Mouse (Mus musculus) left cerebral cortex, adult 9 months (tissue): ENCODE results near the gene Tmem213.

Source experiments
- DNase-seq, 2 experiments: peaks; one replicate each; pipeline ENCODE4 v3.0.0; 2022; ENCODE audit warnings: low spot score in 2 of 2

Tmem213 gene

DNA sequence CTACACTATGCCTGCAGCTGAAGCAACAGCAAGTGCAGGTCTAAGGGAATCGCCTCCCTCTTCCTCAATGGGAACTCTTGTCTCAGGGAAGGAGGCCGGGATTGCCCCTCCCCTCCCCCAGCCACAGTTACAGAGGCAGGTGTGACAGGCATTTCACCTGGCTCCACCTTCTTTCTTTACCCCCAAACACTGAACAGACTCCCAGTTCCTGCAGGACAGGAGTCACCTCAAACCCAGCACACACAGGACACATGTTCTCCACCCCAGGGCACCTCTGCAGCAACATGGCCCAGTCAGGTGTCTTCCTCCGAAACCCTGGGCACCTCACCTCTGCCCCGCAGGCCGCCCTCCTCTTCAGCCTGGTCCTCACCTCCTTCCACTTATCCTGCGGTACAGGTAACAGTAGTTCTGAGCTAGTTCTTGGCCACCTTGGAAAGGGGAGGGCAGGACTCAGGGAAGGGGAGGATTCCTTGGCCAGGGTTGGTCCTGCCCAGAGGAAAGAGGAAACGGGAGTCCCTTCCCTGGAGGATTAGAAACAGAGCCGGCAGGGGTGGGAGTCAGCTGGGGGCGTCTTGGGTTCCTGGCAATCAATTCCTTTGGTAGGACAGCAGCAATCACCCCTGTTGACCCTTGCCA lies at the start of gene Tmem213:
Gene Tmem213 (plus strand): TSS at position 96 of the 636 bp plus-strand sequence.
- DNase-seq = no peak

DNA sequence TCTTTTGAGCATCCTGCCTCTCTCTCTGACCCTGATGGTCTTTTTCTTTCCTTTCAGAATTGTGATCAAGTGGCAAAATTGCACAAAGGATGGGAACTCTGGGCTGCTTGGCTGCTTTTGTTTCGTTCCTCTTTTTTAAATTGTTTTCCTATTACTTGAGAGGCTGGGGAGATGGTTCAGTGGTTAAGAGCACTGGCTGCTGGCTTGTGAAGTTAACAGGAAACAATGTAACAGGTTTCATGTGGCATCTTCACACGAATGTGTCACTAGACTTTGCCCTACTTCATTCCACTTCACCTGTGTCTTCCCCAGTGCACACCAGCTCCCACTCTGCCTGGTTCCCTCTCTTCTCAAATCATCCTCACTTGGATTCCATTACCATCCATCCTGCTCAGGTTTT lies 44.4 kb upstream of the Tmem213 start:
- DNase-seq = no peak

DNA sequence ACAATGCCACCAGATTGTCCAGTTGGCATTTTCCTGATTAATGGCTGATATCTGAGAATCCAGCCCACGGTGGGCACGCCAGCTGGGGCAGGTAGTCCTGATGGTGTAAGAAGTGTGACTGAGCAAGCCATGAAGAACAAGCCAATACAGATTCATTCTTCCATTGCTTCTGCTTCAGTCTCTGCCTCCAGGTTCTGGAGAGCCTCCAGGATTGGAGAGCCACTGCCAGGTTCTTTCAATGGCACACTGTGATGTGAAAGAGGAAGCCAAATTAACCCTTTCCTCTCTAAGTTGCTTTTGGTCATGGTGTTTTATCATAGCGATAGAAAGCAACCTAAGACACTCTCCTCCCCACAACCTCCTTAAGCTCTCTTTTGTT lies 43.9 kb upstream of the Tmem213 start:
- peak; percentile 22 to 78 for DNase-seq

DNA sequence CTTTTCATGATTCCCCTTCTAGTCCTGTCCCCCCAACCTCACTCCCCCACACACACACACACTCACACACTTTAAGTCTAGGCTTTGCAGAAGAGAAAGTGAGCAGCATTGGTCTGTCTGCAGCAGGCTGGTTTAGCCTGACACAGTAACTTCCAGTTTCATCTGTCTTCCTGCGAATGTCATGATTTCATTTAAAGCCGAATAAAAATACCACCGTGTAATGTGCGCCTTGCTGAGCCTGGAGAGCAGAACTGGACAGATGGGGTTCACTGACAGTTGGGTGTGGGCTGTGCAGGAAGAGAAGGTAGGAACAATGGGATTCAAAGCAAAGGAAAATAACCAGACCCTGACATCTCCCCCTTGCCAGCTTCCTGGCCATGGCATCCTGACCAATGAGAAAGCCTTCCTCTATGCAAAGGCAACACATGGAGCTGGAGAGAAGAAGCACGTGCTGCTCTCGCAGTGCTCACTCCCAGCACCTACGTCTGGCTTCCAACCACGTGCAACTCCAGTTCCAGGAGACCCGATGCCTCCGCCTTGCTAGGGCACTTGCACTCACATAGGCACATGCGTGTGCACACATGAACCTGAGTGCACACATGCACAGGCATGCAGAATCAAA lies 43.4 kb upstream of the Tmem213 start:
- peak; percentile 23 to 62 for DNase-seq

DNA sequence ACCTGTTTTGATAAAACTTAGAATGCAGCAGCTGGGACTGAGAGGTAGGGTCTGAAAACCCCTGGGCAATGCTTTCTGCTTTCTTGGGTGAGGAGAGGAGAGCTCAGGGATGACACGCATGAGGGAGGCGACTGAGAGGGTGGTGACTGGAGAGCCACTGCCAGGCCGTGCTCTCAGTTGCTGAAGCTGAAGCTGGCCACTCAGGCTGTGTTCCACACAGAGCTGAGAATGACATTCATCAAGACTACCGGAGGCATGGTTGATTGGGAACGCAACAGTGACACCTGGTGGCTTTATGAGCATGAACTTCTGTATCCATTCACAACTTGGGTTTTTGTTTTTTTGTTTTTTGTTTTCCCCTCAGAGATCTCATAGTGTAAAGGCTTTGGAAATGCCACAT lies 42.8 kb upstream of the Tmem213 start:
- DNase-seq = peak; percentile 32 to 71

DNA sequence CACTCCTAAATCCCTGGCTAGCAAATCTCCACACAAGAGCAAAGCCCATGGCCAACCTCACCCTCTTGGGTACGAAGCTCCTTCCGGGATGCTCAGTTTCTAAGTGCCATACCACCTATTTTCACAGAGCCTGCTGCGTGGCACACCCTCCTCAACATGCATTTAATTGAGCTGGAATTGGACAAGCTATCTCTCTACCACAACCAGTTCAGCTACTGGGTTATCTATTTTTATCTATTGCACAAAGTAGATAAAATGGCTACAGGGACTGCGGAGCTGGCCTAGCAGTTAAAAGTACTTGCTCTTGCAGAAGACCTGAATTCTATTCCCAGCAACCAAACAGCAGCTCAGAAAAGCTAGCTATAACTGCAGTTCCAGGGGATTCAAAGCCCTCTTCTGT lies 37.8 kb upstream of the Tmem213 start:
- DNase-seq = no peak

DNA sequence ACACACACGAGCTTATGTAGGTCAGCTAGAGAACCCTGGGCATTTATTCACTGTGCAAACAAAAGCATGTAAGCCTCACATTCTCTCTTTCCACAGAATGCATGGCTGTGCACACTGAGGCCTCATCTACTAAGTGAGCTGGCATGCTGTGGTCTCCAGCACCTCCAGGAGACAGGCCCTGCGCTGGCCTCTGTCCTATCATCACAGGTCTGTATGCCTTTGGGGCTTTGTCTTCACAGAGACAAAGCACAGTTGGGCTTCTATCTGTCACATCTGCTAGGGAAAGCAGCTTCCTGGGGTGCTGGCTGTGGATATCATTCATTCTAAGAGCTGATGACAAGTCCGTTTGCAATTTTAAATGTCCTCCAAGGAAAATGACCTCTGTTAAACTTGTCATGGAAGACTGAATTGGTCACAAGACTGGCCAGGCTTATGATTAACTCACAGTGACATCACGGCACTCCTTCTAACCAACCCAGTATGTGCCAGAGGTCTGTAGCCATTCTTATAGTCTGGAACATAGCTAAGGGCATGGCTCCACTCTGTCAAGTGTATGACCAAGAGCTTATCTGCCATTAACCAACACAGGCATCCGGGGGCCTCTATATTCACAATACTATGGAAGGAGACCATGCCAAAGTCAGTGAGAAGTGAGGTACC lies 36.8 kb upstream of the Tmem213 start:
- DNase-seq = no peak

DNA sequence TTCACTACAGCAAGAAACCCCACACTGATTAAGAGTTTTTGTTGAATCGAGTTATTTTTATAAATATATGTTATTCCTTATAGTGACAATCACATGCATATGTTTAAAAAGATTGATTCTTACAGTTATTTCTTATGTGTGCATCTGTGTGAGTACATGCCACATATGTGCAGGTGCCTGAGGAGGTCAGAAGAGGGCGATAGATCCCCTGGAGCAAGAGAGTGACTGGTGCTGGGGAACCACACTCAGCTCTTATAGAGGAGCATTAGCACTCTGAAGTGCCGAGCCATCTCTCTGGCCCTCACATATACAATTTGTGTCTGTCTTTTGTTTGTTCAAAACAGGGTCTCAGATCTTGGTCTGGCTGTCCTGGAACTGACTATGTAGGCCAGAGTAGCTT lies 35.5 kb upstream of the Tmem213 start:
- DNase-seq = no peak

DNA sequence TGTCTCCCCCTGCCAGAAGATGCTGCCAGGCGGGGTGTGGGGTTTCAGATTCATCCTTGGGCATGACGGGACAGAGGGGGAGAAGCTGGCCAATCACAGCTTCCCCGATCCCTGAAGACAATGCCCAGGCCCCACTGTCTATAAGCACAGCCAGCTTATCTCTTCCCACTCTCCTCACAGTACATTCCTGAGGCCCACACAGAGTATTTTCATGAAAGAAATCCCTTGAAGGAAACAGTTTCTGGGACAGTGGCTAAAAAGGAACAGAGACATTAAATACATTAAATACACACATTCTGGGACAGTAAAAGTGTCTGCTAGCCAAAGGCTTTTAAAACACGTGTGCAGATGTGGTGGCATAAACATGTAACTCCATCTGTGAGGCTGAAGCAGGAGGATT lies 28.7 kb upstream of the Tmem213 start:
- DNase-seq = no peak

DNA sequence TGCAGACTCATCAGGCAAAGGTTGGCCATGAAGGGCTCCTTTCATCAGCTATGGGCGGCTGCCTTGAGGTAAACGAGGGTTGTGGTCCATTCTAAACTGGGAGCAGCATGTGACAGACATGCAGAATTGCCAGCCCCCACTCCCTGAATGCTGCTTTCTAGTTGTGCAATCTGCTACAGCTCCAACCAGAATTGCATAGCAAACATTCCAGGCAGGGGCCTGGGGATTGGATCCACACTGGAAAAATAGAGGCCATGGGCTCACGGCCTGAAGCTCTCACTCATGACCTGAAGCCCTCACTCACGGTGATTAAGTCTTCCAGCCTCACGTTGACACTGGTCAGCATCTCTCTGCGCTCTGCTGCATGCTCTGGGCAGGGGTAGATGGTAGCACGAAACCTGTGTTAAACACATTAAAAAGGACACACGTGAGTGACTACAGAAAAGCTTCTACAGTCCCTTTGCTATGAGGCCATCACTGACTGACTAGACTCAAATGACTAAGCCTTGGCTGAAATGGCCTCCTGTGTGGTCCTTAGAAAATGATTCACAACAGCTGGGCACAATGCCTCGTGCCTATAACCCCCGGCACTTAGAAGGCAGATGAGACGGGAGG lies 27.2 kb upstream of the Tmem213 start:
- DNase-seq = no peak

DNA sequence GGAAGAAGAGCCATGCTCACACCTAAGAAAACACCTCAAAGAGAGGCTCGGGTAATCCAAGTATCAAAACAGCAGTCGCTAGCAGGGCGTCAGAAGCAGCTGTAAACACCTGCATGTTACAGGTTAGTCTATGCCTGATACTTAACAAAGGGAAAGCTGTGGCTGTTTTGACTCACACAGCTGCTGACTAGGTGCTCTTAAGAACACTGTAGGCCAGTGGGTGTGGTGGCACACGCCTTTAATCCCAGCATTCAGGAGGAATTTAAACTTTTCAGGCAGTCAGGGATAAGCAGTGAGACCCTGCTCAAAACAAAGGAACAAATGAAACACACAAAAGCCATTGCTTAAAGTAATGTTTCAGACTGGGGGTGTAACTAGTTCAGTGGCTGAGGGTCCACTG lies 25.9 kb upstream of the Tmem213 start:
- no peak for DNase-seq

DNA sequence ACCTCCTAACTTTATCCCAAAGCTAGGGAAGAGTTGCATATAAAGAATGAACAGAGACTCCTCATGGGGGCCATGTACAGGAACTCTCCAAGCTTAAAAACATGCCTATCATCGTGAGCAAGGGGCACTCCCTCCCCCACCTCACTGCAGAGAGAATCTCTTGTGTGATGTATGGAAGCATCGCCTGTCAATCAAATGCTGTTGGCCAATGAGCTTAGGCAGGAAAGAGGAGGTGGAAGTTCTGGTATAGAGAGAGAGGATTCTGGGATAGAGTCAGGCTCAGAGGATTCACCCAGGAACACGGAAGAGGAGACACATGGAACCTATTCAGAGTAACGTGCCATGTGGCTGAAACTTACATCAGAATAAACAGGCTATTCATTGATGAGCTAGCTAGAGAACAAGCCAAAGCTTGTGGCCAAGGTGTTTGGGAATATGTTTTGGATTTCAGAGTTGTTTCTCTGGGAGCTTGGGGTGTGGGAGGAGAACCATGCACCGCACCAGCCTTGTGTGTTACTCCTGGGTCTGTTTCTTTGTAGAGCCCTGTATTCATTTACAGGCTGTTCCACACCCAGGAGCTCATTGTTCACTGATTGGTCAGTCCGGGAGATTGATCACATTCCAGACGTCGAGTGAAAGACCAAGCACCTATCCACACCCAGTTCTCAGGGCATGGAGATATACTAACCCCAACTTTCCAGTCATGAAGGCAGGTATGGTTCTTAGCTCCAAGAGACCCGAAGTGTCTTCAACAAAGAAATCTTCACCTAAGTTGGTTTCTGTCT lies 21.6 kb upstream of the Tmem213 start:
- no peak for DNase-seq

DNA sequence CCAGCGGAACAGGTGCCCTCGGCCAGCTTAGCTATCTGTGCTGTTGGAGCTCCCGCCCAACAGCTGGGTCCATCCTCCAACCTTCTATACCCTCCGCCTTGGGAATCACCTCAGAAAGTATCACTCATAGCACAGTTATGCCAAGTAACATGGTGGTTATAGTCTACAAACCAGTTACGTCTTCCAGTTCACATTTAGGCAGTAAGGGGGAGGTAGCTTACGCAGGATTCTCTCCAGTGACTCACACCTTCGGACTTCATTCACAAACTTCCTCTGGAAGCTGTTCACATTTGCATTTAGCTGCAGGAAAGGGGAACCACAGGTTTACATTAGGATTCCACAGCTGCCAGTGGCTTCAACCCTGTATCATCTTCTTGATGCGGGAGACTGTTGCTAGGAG lies 16.5 kb upstream of the Tmem213 start:
- DNase-seq = no peak

DNA sequence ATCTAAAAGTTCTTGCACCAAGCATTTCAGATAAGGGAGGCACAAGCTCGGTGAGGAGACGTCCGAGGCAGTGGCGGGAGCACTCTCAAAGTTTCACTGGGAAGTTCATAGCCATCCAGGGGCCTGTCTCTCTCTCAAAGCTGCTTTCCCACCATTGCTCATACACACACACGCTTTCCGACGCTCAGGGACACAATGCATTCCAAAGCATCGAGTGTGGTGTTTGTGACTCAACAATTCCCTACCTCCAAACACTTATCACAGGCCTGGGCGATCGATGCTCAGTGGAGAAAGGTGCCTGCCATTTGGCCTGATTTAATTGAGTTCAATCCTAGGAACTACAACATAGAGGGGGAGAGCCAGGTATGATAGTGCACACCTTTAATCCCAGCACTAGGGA lies 14.4 kb upstream of the Tmem213 start:
- no peak for DNase-seq

DNA sequence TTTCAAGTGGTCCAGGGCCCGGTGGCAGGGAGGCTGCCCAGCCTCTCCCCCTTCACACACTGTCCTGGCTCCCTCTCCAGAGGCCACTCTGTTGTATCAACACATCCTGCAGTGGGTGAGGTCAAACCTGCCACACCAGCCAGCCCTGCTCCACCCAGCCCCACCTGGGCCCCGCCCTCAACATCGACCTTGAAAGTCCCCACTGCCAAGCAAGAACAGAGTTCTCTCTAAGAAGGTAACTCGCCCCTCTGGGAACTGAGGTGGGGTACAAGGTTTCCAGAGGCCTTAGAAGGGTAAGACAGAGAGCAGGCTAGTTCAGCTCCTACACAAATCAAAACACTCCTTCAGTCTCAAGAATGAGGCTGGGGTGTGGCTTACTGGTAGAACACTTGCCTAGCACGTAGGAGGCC lies 12.1 kb upstream of the Tmem213 start:
- no peak for DNase-seq

DNA sequence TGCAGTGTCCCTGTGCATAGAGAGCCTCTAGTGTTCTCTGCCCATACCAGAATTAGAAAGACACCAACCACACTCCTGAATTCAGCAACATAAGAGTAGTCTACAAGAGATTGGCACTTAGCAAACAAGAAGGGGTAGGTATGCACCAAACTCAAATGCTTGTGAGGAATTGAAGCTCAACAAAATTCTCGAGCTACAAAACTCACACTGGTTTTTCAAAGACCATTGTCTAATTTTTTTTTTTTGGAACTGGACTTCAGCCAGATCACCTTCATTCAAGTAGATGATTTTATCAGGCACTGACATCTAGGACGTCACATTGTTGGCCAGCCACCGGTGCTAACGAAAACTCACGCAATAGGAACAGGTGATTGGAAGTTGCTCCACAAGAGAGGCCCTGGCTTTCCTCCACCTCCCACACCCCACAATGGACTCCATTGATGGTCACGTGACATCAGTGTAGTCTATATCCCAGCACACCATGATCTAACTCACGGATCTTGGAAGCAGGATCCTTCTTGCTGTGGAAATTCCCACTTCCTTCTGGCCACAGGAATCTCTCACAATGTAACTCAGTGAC lies 6.7 kb upstream of the Tmem213 start:
- DNase-seq = no peak

DNA sequence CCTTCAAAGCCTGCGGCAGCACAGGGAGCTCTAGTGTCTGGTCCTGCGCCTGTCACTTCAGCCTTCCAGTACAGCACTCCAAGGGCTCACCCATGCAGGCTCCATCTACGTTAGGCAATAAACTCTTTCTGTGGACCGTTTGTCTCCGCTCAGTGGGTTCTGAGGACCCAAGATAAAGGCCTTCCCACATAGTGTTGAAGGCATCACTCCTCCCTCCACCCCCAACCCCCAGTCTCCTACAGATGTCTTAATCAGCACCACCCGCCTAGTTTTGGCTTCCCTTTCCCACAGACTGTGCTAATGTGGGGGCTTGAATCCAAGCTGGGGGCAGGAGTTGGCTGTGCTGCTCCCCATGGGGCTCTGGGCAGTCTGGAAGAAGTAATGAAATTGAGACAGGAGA lies 5.3 kb upstream of the Tmem213 start:
- no peak for DNase-seq

DNA sequence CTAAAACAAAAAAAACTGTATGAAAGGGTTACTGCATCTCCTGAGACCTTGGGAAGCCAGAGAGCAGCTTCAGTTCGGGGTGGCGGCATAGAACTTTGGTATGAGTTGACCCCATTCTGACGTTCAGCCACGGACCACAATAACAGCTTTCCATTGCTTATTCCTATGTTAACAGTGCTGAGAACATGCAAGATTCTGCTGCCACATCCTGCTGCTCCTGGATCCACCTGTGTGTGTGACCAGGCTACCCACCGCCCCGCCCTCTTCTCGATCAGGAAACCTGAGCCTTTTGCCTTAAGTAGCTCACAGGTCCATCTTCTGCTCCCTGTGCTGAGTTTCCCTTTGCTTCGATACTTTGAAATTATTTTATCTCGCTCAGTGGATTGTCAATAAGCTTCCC lies 3.1 kb upstream of the Tmem213 start:
- no peak for DNase-seq

DNA sequence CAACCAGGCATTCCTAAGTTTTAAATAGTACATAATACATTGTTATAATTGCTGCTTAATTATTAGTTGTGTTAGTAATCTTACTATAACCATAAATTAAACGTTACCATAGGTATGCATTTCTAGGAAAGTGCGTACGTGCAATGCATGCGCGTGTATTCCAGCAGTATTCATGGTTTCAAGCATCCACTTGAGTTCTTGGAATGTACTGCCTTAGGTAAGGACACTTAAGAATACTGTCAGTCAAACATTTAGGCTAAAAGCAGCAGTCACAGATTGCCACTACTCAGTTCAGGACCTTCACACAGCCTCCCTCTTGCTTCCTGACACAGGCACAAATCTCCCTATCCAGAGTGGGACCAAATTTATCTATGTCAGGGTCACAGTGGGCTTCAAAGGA lies 606 bp upstream of the Tmem213 start:
- DNase-seq = no peak

DNA sequence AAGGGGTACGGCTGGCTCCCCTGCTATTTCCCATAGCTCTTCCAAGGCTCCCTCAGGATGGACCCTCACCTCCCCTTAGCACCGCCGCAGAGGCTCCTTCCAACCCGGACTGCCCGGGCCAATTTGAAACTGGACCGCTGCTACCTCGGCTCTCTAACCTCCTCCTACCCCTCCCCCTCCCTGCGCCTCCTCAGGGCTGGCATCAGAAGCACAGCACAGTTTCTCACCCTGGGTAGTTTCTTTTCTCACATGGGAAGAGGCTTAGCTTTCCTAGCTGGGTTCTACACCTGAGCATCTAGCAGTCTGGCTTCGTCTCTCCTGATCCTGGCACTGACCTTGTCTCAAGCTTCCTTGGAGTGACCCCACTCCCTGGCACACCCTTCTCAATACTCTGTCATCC lies 816 bp downstream of the Tmem213 start:
- no peak for DNase-seq

DNA sequence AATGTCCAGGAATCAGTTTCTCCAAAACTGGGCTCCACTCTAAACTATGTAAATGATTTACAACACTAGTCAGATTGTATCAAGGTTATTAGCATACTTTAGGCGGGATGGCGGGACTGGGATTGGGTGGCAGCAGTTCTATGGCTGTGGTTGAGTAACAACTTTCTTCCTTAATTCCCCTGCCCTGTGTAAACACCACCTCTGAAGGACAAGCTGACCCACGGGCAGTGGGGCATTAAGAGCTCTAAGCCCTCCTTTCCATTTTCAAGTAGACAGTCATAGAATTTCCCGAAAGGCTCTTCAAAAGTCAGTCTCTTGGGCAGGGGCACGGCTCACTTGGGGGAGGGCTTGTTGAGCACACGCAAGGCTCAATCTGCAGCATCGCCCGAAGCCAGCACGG lies 1.8 kb downstream of the Tmem213 start:
- no peak for DNase-seq
